Mouse (Mus musculus): ENCODE measurements at regions not wholly inside any gene's neighbourhood (a gene's known extent, or its start where the extent isn't known, plus 50 kb on each side); places are given as distances from the start of the nearest gene placed in this dataset.

GRCm38 (mm10) chr15:31087607-31088006 lies 136.5 kb upstream of the Dap start:
- no peak for DNase-seq

GRCm38 (mm10) chr15:31091916-31092570 lies 132.1 kb upstream of the Dap start:
- peak; percentile 89 for DNase-seq

- no peak for DNase-seq
Observed at GRCm38 (mm10) chr15:31096206-31096605, 127.9 kb upstream of the Dap start.

- DNase-seq = no peak
Observed at GRCm38 (mm10) chr15:31097301-31097700, 126.8 kb upstream of the Dap start.

GRCm38 (mm10) chr15:31104743-31105142 lies 119.4 kb upstream of the Dap start:
- DNase-seq = peak; percentile 96

- DNase-seq = no peak
Observed at GRCm38 (mm10) chr15:31106907-31107306, 117.2 kb upstream of the Dap start.

- DNase-seq = no peak
Observed at GRCm38 (mm10) chr15:31113216-31113615, 110.9 kb upstream of the Dap start.

- DNase-seq = no peak
Observed at GRCm38 (mm10) chr15:31117338-31117737, 106.8 kb upstream of the Dap start.

- no peak for DNase-seq
Observed at GRCm38 (mm10) chr15:31120147-31120546, 104.0 kb upstream of the Dap start.

- no peak for DNase-seq
Observed at GRCm38 (mm10) chr15:31125784-31126183, 98.3 kb upstream of the Dap start.

- no peak for DNase-seq
Observed at GRCm38 (mm10) chr15:31126999-31127398, 97.1 kb upstream of the Dap start.

GRCm38 (mm10) chr15:31134891-31135290 lies 89.2 kb upstream of the Dap start:
- no peak for DNase-seq

GRCm38 (mm10) chr15:31138637-31139036 lies 85.5 kb upstream of the Dap start:
- peak; percentile 7 for DNase-seq

- DNase-seq = peak; percentile 55
Observed at GRCm38 (mm10) chr15:31141750-31142149, 82.4 kb upstream of the Dap start.

- DNase-seq = peak; percentile 58
Observed at GRCm38 (mm10) chr15:31148251-31149145, 75.6 kb upstream of the Dap start.

- peak; percentile 65 for DNase-seq
Observed at GRCm38 (mm10) chr15:31149855-31150254, 74.3 kb upstream of the Dap start.

GRCm38 (mm10) chr15:31150546-31151471 lies 73.3 kb upstream of the Dap start:
- peak; percentile 85 for DNase-seq

- DNase-seq = no peak
Observed at GRCm38 (mm10) chr15:31155141-31155540, 69.0 kb upstream of the Dap start.

GRCm38 (mm10) chr15:31166543-31167105 lies 57.5 kb upstream of the Dap start:
- peak; percentile 58 for DNase-seq

GRCm38 (mm10) chr15:31167506-31167905 lies 56.6 kb upstream of the Dap start:
- DNase-seq = peak; percentile 25

GRCm38 (mm10) chr15:31168191-31168590 lies 55.9 kb upstream of the Dap start:
- DNase-seq = peak; percentile 78

- DNase-seq = peak; percentile 68
Observed at GRCm38 (mm10) chr15:31173309-31174115, 50.6 kb upstream of the Dap start.
